Mouse (Mus musculus) G1E (cell line): ENCODE data around the gene Trap1a.

ENCODE experiments used
- CTCF ChIP-seq: IDR thresholded peaks from 2 replicates; pipeline ENCODE4 v1.5.1; 2012; ENCODE audit warnings: low read depth, low read length, inconsistent platforms, mixed read lengths
- GATA1 ChIP-seq: IDR thresholded peaks from 2 replicates; pipeline ENCODE4 v1.6.1; 2012; ENCODE audit warnings: borderline replicate concordance, low read length, inconsistent platforms, mixed read lengths
- POLR2AphosphoS5 ChIP-seq: IDR thresholded peaks from 2 replicates; pipeline ENCODE4 v1.6.1; 2012; ENCODE audit warnings: low read depth, low read length, inconsistent platforms; ENCODE audit not compliant: insufficient replicate concordance

GRCm38 (mm10) chrX:139366837-139367528, 33.5 kb downstream of the Trap1a start:
- TF ChIP-seq CTCF: no peak
- no peak for TF ChIP-seq POLR2AphosphoS5
- TF ChIP-seq GATA1: no peak
